Mouse (Mus musculus) thymus, adult 2 months (tissue): ENCODE measurements around the gene Lmln. TPM values are rescaled to one million over a fixed set of nuclear protein-coding genes. Genes with fewer than 3 reads are reported as not detected.

ENCODE experiments used
- DNase-seq: peaks from one replicate; pipeline ENCODE4 v3.0.0; 2021
- H3K27ac ChIP-seq: fragments of 200-500 bp; 2 replicates; pipeline ENCODE4 v1.5.1; 2012; ENCODE audit warnings: low read length, control low read depth; ENCODE audit not compliant: control insufficient read depth, insufficient read depth
- H3K27me3 ChIP-seq: fragments of 200-500 bp; 2 replicates; pipeline ENCODE4 v1.6.1; 2012; ENCODE audit warnings: mild to moderate bottlenecking, low read length, moderate library complexity, mixed read lengths; ENCODE audit not compliant: control insufficient read depth, insufficient read depth
- H3K36me3 ChIP-seq: fragments of 200-500 bp; 2 replicates; pipeline ENCODE4 v1.6.1; 2012; ENCODE audit warnings: mild to moderate bottlenecking, low read length, moderate library complexity; ENCODE audit not compliant: control insufficient read depth, insufficient read depth
- H3K4me1 ChIP-seq: fragments of 200-500 bp; replicated peaks from 2 replicates; pipeline ENCODE4 v1.6.1; 2012; ENCODE audit warnings: low read length; ENCODE audit not compliant: control insufficient read depth, insufficient read depth
- H3K4me3 ChIP-seq: fragments of 200-500 bp; 2 replicates; pipeline ENCODE4 v1.5.1; 2012; ENCODE audit warnings: mild to moderate bottlenecking, low read length, control low read depth, moderate library complexity; ENCODE audit not compliant: control insufficient read depth, insufficient read depth
- CTCF ChIP-seq: fragments of 200-500 bp; IDR thresholded peaks from 2 replicates; pipeline ENCODE4 v1.5.1; 2012; ENCODE audit warnings: mild to moderate bottlenecking, control low read depth, low read length, moderate library complexity, borderline replicate concordance; ENCODE audit not compliant: control insufficient read depth, poor library complexity, insufficient read depth; ENCODE audit errors: extremely low read depth
- POLR2A ChIP-seq: fragments of 200-500 bp; IDR thresholded peaks from 2 replicates; pipeline ENCODE4 v1.6.1; 2012; ENCODE audit warnings: mild to moderate bottlenecking, low read length, control low read depth, moderate library complexity; ENCODE audit not compliant: control insufficient read depth, poor library complexity, insufficient read depth; ENCODE audit errors: extremely low read depth
- WGBS: fragments of 180-500 bp; shearing (Covaris S2); methylation state at CpG from one replicate; pipeline ENCODE4 v1.1.7; 2018; 5-methylcytosine and 5-hydroxymethylcytosine counted together
- polyA plus RNA-seq: library from polyadenylated mRNA; depleted of rRNA; stranded (reverse); fragments of >200 nt; gene quantifications from 2 replicates; pipeline ENCODE4 v1.2.3, GENCODE M21; 2012

The Lmln gene
- polyA plus RNA-seq, 1 experiment = 2.2 TPM

DNA sequence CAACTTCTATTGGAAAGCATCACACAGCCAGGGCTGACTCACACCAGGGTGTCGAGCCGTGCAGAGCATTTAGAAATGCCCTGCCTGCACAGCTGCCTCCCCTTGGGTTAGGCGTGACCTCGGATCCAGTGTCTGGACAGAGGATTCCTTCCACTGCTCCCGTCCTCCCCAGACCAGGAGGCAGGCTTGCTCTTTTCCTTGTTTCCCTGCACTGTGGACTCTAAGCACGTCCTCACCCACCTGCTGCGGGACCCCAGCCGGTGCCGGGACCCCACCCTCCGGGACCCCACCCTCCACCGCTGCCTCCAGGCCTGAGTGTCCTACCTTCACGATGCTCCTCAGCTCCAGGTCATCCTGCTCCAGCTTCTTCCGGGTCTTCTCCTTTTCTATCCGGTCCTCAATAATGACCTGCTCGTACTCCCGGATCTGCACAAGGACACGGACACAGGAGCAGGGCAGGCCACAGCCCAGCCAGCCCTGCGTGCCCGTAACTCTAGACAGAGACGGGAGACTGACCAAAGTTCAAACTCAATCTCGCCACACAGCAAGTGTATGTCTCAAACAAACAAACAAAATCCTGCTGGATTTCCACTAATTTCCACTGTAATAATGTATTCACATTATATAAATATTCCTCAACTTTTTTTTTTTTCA is 43.1 kb upstream of the Lmln start:
- Histone ChIP-seq H3K4me1 (peaks cover 6% of the 10 kb centered on the region), H3K36me3 (peaks cover 2% of the 10 kb centered on the region; the same call in 1 of the 2 replicates), H3K27me3 (no peaks in the 10 kb centered on the region), H3K27ac (no peak overlapping the region), H3K4me3 (no peak overlapping the region)
- no peak for DNase-seq
- no peak for TF ChIP-seq CTCF
- no peak for TF ChIP-seq POLR2A
- WGBS = 95% methylated on average over 21 of the region's 21 CpGs

DNA sequence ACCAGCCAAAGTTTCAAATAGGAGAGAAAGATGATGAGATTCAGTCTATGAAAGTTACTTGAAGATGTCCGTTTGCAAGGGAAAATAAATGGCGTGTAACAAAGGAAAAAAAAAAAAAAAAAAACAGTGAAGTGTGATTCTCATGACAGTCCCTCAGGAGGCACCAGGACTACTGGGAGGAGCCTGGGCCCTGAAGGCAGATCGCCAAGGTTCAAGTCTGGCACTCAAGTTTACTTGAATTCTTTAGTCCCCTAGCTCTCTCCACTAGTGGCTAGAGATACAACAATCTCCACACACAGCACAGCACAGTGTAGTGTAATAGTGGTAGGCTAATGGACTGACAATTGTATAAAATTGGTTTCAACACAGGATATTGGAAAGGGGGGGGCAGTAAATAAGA is 40.9 kb upstream of the Lmln start:
- 83% methylated on average over 3 of the region's 3 CpGs for WGBS
- H3K27ac ChIP-seq = no peak overlapping the region
- no peak overlapping the region for H3K4me3 ChIP-seq
- DNase-seq = no peak
- H3K4me1 ChIP-seq = peaks cover 12% of the 10 kb centered on the region
- H3K27me3 ChIP-seq = no peaks in the 10 kb centered on the region
- TF ChIP-seq CTCF = no peak
- TF ChIP-seq POLR2A = no peak
- H3K36me3 ChIP-seq = no peaks in the 10 kb centered on the region

DNA sequence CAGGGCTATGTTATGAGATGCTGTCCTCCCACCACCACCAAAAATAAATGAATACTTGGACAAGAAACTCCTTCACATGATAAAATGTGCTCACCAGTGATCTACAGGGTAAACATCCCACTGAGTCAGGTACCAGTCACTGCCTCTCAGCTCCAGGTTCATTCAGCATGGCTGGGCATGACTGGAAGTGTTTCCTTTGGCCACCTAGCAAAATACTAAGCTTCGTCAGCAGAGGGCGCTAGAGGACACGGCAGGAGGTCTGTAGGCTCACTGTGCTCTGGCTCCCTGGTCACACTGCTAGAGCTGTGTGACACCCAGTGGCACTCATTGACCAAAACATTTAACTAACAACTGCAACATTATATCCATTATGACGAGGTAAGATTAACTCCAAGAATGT is 38.6 kb upstream of the Lmln start:
- no peak overlapping the region for H3K27ac ChIP-seq
- no peak overlapping the region for H3K4me3 ChIP-seq
- TF ChIP-seq POLR2A = no peak
- TF ChIP-seq CTCF = peak; percentile 82; the same call in 1 of the 2 replicates
- no peaks in the 10 kb centered on the region for H3K27me3 ChIP-seq
- 3% methylated on average over 4 of the region's 4 CpGs for WGBS
- H3K36me3 ChIP-seq = no peaks in the 10 kb centered on the region
- peaks cover 7% of the 10 kb centered on the region for H3K4me1 ChIP-seq
- DNase-seq = peak; percentile 85

DNA sequence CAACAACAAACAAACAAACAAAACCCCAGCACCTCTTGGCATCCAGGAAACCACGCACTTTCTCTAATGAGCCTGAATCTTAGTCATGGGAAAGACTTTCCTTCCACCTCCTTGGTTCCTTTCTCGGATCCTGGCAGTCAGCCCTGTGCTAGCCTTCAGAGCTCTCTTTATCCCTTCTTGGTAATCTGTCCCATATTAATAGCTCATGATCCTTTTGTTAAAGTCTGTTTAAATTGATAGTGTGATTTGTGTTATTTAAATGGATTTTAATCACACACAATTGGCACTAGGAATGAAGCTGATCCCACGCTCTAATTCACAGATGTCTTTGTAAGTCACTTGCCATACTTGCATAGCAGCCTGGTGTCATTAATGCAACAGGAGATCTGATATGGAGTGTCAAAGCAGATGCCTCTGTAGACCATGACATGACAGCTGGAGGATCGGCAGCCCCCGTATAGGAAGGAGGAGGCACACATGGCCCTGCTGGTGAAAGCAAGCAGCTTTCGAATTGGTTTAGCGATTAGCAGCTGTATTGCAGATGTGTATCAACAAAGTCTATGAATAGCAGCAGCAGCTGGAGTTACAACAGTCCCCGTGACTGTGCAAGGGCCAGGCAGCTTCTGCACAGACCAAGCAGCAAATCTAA is 37.7 kb upstream of the Lmln start:
- H3K27ac ChIP-seq = no peak overlapping the region
- 63% methylated on average over 8 of the region's 8 CpGs for WGBS

DNA sequence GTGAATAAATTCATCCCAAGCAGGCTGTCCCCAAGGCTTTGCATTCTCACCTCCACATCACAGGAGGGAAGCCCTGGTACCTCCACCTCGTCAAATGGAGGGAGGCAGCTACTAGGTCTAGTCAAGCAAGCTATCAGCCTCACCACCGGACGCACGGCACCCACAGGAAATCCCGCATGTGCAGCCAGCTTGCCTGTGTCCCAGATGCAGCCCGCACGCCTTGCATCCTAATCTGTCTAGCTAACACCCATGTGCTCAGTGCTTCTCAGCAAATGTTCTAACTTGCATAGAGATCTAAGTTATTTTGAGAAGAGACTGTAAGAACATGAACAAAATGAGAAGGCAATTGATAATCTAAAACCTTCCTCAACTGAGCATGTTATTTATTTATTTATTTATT is 36.0 kb upstream of the Lmln start:
- WGBS = 48% methylated on average over 7 of the region's 7 CpGs
- Histone ChIP-seq H3K27me3 (no peaks in the 10 kb centered on the region), H3K36me3 (no peaks in the 10 kb centered on the region), H3K4me3 (no peak overlapping the region), H3K4me1 (peaks cover 7% of the 10 kb centered on the region), H3K27ac (no peak overlapping the region)
- no peak for TF ChIP-seq POLR2A
- no peak for TF ChIP-seq CTCF
- no peak for DNase-seq

More for the DNA sequence above, 37.7 kb upstream of the Lmln start:
- Histone ChIP-seq H3K4me1 (peaks cover 7% of the 10 kb centered on the region), H3K27me3 (no peaks in the 10 kb centered on the region), H3K4me3 (no peak overlapping the region), H3K36me3 (no peaks in the 10 kb centered on the region)
- DNase-seq = no peak
- TF ChIP-seq CTCF = no peak
- no peak for TF ChIP-seq POLR2A

DNA sequence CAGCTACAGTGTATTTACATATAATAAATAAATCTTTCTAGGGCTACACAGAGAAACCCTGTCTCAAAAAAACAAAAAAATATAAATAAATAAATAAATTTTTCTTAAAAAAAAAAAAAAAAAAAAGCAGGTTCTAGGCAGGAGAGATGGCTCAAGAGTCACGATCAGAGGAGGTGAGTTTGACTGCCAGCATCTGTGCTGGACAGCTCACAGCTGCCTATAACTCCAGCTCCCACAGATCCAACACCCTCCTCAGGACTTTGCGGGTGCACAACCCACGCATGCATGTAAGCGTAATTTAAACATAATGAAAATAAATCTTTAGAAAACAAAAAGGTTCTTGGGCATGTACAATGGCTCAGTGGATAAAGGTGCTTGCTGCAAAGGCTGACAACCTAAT is 26.3 kb upstream of the Lmln start:
- TF ChIP-seq POLR2A = no peak
- TF ChIP-seq CTCF = no peak
- Histone ChIP-seq H3K36me3 (no peaks in the 10 kb centered on the region), H3K4me1 (no peaks in the 10 kb centered on the region), H3K27me3 (no peaks in the 10 kb centered on the region), H3K27ac (no peak overlapping the region), H3K4me3 (no peak overlapping the region)
- 98% methylated on average over 4 of the region's 4 CpGs for WGBS
- no peak for DNase-seq

DNA sequence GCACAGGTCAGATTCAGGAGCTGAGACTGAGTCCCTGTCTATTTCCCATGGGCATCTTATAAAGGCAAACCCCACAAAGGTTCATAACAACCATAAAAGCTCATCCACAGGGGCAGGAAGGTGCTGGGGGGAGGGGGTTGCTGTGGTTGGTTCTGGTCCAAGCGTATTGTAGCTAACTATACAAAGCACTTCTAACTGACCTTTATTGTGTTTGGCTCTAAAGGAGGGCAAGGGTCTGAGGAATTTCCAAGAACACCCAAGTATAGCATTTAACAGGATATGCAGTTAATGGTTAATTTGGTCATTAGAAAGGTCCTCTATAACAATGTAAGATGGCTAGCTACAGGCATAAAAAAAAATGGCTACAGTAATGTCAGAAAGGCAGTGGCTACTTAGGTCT is 19.6 kb upstream of the Lmln start:
- 90% methylated on average over 1 of the region's 1 CpGs for WGBS
- no peak for DNase-seq
- TF ChIP-seq POLR2A (no peak), CTCF (no peak)
- Histone ChIP-seq H3K36me3 (no peaks in the 10 kb centered on the region), H3K4me1 (no peaks in the 10 kb centered on the region), H3K4me3 (no peak overlapping the region), H3K27ac (no peak overlapping the region), H3K27me3 (no peaks in the 10 kb centered on the region)
